Mouse (Mus musculus) 3134 (cell line): ENCODE results near the gene Tmem221.
A peak's percentile ranks its signal among the peaks of the same experiment; 100 is the strongest.

ENCODE experiments used
- DNase-seq: peaks from one replicate; pipeline ENCODE4 v3.0.0-alpha.2; 2011; ENCODE audit warnings: low spot score; ENCODE audit not compliant: insufficient read length; ENCODE audit errors: extremely low read depth

The Tmem221 gene

GRCm38 (mm10) chr8:71558071-71558957 lies at the start of gene Tmem221:
Gene Tmem221, minus strand, starts transcription at chr8:71558871.
- DNase-seq, result no peak

DNA sequence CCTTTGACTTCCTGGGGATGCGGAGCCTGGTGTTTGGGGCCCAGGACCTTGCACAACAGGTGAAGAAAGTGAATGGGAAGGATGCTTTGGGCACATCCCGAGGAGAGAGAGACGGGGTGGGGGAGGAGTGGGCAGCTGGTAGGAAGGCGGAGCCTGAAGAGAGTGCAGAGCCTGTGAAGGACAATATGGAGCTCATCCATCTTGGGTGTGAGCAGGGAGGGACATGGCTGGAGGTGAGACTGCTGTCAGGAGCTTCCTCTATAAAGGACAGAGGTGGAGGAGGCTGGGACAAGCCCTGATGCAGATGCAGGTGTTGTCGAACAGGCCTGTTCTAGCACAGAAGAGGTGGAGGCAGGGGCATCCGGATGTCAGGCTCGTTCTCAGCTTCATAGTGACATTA lies 45.4 kb upstream of the Tmem221 start:
- DNase-seq, result no peak

- DNase-seq, result no peak
Observed at GRCm38 (mm10) chr8:71602666-71603334, 44.1 kb upstream of the Tmem221 start.

DNA sequence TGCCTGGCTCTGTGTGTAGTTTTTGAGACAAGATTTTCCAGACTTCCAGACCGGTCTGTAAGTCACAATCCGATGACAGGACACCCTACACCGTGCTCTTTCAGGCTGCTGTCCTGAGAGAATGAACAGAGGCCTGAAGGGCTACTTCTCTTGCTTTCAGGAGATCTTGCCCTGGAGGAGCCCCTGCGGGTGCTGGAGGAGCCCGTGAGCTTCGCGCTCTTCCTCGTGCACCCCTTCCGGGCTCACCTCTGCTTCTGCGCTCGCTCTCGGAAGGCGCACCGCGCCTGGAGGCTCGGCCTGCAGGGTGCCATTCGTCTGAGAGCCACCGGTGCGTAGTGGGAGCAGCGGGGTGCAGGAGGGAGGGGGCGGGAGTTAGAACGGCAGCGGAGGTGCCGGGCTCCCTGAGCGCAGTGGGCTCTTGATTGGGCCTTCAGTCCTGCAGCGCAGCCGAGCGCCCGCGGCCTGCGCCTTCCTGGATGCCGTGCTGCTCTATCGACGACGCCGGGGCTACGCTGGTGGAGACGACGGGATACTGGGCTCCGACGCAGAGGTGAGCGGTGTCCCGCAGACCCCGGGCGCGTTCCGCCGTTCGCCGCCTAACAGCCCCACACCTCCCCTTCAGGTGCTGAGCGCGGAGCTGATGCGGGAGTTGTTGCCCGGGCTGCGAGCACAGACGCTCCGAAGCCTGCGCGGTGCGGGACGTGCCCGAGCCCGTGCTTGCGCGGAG lies 43.4 kb upstream of the Tmem221 start:
- DNase-seq, result no peak

DNA sequence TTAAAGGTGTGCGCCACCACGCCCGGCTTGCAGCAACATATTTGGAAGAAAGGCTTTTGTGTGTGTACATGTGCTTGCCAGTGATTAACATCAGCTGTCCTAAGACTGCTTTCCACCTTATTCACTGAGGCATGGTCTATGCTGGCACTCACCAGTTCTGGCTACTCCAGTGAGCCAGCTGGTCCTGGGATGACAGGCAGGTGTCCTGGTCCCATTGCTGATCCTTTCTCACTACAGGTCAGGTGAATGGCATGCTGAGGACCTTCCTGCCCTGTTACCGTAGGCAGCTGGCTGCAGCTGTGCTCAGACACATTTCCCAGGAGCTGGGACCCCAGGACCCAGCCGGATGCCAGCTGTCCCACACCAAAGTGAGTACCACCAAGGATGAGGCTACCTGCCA lies 40.2 kb upstream of the Tmem221 start:
- no peak for DNase-seq

GRCm38 (mm10) chr8:71598375-71598774 lies 39.7 kb upstream of the Tmem221 start:
- no peak for DNase-seq

DNA sequence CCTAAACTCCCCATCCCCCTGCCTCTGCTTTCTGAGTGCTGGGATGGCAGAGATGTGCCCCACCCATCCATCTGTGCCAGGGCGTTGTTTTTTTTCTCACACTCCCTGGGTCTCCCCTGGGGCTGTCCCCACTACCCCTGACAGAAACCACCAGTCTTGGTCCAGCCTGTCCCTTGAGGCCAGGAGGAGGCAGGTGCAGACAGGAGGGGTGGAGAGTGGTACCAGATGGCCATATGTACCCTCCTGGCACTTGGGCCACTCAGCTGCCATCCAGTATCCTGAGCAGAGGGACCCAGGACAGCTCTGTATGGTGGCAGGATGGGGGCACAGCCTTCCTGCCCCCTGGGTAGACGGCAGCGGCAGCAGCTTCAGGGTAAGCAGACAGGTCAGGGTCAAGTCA lies 38.8 kb upstream of the Tmem221 start, which contains the start of gene Fam129c:
Fam129c (plus strand) TSS at position 198 of the 400 bp plus-strand sequence.
- DNase-seq, result no peak

DNA sequence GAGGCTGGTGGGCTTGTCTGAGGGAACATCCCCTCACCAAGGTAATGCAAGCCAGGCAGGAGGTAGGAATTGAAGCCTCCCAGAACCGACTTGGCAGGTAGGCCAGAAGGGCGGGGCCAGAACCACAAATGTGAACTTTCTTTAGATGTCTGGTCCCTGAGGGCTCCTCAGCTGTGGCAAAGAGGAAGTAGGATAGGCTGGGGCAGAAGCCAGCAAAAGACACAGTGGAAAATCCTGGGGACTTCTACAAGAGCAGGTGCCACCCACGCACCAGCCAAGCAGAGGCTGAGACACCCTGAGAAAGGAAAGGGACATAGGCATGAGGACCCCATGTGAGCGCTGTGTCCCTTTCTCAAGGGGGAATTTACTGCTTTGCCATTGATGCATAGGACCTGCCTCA lies 38.1 kb upstream of the Tmem221 start:
- DNase-seq, result no peak

DNA sequence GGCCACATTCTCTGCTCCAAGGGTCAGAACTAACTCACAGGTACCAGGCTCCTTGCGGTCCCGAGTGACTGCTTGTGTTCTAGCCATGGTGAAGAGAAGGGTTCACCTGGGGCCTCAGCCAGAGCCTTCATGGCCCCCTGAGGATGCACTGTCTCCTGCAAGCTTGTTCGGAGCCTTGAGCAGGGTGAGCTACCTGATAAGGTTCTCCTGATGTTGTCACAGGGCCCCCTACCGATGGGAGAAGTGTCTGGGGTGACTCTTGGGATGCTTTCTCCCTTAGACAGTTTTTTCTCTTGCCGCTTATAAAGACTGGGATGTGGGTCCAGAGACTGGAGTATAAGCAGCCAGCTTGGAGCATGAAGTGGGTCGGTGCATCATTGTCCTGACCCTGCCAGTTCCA lies 37.7 kb upstream of the Tmem221 start:
- DNase-seq, result no peak

GRCm38 (mm10) chr8:71595862-71596261 lies 37.2 kb upstream of the Tmem221 start:
- peak; percentile 86 for DNase-seq

DNA sequence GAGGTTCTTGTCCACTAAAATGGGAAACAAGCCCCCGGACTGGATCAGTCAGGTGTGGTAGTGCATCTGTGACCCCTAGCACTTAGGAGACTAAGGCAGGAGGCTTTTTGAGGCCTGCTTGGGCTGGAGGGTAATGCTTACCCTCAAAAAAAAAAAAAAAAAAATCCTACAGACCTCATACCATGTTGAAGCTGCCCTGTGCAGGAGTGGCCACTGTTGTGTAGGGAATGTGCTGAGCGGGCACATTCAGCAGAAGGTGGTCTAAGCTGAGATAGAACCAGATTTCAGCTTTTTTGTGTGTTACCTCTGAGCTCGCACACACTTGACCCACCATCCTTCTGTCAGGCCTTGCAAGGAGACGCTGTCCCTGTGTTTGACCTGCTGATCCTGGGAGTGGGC lies 35.7 kb upstream of the Tmem221 start:
- no peak for DNase-seq

GRCm38 (mm10) chr8:71593556-71594323 lies 35.1 kb upstream of the Tmem221 start:
- DNase-seq, result no peak

- DNase-seq, result no peak
Observed at GRCm38 (mm10) chr8:71592374-71593170, 33.9 kb upstream of the Tmem221 start.

DNA sequence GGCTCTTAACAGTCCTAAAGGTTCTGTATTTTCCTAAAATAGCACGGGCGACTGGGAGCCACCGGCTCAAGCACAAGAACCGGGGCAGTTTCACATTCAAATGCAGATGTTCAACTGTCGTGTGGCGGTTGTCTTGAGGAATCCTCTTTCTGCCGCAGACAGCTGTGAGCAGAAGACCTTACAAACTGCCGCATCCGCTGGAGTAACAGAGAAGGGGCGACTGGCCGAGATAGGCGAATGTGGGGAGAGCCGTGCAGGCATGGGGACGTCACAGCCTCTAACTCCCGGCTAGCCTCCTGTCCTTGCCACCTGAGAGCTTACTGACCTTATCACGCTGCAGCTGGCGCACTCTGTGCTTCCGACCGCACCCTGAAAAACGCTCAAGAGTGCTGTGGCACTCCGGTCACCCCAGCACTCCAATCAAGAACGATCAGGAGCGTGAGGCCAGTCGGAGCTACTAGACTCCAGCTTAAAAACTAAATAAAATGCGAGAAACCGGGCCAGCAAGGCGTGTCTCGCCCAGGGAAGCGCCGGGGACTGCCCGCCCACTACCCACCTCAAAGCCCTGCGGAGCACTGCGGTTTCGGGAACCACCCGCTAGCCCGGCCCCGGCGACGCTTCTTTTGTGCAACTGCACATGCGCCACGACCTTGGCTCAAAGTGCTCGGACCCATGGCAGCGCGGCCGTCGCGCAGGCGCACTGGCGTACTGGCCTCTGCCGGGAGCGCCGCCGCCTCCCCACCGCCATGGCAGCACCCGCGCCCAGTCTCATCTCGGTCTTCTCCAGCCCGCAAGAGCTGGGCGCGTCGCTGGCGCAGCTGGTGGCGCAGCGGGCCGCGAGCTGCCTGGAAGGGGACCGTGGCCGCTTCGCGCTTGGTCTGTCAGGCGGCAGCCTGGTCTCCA lies 33.1 kb upstream of the Tmem221 start, which contains the start of gene Pgls:
Pgls (plus strand) TSS at position 706 of the 903 bp plus-strand sequence.
- DNase-seq, result peak; percentile 95

DNA sequence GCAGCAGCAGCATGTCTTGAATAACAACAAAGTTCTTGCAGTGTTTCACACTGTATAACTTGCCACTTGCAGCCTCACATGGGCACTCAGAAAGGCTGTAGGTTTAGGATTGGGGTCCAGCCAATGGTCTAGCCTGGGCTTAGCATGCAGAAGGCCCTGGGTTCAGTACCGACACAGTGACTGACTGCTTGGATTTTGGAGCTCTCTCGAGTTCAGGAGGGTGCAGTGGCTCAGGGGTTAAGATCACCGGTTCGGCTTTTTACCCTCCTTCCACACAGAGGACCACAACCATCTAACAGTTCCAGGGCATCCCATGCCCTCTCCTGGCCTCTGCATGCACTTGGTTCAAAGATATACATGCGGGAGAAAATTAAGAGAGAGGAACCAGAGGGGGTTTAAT lies 32.3 kb upstream of the Tmem221 start:
- no peak for DNase-seq

DNA sequence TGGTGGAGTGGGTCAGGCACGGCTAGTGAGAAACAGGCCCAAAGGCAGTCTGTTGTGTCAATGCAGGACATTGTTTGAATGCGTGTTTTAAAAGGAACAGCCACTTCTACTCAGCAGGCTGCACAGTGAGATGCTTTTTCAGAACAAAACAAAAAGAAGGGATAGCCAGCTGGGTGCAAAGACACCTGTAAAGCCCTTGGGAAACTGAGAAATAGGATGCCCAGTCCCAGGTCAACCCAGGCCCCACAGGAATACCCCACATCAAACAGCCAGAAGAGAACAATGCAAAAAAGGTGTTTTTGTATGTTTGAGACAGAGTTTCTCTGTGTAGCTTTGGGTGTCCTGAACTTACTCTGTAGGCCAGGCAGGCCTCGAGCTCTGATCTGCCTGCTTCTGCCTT lies 30.1 kb upstream of the Tmem221 start:
- no peak for DNase-seq

DNA sequence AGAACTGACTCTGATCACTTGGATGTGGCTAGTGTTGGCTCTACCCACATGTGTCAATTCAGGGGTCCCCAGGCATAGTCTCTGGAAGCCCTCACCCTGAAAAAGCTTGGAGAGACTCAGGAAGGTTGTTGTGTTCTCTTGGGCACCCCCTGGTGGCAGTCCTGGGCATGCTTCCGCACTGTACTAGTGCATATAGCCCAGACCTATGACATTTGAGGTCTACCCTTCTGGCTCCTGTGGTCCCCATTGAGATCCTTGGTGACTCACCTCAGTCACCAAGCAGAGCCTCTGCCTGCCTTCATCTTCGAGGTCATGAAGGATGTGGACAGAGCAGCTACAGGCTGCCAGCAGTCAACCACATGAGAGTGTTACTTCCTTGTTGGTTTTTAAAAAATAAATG lies 28.2 kb upstream of the Tmem221 start:
- no peak for DNase-seq

DNA sequence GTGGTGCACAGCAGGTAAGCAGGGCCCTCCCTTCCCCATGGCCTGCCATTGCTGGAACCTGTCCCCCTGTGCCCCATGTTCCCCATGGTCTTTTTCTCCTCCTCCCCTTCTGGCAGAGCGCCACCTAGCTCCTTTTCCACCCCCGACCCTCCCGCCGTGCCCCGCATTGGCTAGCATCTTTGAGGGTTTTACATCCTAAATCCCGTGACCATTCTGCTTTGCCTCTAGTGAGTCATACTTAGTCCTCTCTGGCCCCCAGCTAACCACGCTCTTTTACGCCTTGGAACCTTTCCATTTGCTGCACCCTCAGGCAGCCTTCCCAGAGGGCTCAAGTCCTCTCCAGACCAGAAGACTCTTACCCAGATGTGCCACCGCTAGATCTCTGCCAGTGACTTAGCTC lies 21.5 kb upstream of the Tmem221 start:
- DNase-seq, result peak; percentile 89

DNA sequence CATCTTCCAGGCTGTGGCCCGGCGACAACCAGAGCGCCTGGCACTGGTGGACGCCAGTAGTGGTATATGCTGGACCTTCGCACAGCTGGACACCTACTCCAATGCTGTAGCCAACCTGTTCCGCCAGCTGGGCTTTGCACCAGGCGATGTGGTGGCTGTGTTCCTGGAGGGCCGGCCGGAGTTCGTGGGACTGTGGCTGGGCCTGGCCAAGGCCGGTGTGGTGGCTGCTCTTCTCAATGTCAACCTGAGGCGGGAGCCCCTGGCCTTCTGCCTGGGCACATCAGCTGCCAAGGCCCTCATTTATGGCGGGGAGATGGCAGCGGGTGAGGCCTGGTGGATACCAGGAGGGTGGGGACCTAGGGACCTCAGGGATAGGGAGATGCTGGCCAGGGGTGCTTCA lies 20.8 kb upstream of the Tmem221 start:
- peak; percentile 79 for DNase-seq
